Mouse (Mus musculus): Measurements from ENCODE around the gene Ankrd6.

Ankrd6 gene

GRCm38 (mm10) chr4:32789020-32789419, 161.6 kb downstream of the Ankrd6 start:
- no peak for ATAC-seq (ENCODE audit: low TSS enrichment)

- no peak for ATAC-seq (ENCODE audit: low TSS enrichment)
Observed at GRCm38 (mm10) chr4:32787110-32787509, 163.5 kb downstream of the Ankrd6 start.

GRCm38 (mm10) chr4:32779996-32780395, 170.6 kb downstream of the Ankrd6 start:
- no peak for ATAC-seq (ENCODE audit: low TSS enrichment)

- no peak for ATAC-seq (ENCODE audit: low TSS enrichment)
Observed at GRCm38 (mm10) chr4:32770284-32770810, 180.3 kb downstream of the Ankrd6 start.

DNA sequence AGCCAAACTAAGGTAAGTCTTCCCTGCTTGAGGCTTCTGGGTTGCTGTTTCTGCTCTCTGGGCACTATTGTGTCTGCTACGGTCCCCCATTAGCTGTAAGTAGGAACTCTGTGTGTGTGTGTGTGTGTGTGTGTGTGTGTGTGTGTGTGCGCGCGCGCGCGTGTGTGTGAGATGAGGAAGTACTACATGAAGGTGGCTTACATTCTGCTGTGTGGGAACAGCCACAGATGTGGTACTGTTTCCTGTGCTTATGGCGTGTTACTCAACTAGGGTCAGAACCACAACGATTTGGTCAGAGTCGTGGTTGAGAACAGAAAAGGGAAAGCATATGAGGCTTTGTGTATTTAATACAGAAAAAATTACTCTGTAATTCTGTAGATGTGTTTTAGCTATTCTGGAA, 182.6 kb downstream of the Ankrd6 start:
- no peak for ATAC-seq (ENCODE audit: low TSS enrichment)

- ATAC-seq (ENCODE audit: low TSS enrichment): no peak
Observed at GRCm38 (mm10) chr4:32767471-32767870, 183.2 kb downstream of the Ankrd6 start.

GRCm38 (mm10) chr4:32757430-32757829, 193.2 kb downstream of the Ankrd6 start:
- peak; percentile 99 for ATAC-seq (ENCODE audit: low TSS enrichment)

Measured in frontal cortex, adult (tissue).